Mouse (Mus musculus) liver (tissue): Measurements from ENCODE around the gene Ccn2.

Source experiments
- DNase-seq: peaks from one replicate; pipeline ENCODE4 v3.0.0-alpha.2; 2020; ENCODE audit warnings: mixed read lengths

The Ccn2 gene

DNA sequence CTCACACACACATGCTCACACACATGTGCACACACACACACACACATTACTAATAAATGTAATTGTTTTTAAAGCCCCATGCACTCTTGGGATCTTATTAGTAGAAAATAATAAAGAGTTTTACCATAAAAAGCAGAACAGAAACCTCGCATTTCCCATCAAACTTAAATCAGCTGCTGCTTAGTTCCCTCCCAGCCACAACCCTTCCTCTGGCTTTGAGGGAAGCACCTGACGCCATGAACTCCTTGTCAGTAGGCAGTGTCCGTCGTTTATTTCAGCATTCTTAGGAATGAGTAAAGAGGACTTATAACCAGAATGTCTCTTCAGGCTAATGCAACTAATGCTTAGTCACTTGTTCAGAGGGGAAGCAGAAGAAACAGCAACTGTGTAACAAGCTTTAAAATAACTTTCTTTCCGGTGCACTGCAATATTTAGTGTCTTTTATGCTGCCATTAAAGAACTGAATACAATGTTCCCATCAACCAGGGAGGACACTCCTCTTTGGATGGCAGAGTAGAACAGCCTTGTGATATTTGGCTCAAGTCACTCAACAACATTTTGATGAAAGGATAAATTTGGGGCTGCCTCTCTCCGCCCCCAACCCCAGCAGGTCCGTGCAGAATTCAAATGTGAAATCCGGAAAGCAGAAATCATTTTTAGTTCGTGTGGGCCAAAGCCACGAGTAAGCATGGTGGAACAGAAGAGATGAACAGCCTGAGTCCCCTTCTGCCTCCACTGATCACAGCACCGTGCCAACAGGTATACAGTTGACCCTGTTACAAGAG lies 47.7 kb downstream of the Ccn2 start:
- DNase-seq = no peak

DNA sequence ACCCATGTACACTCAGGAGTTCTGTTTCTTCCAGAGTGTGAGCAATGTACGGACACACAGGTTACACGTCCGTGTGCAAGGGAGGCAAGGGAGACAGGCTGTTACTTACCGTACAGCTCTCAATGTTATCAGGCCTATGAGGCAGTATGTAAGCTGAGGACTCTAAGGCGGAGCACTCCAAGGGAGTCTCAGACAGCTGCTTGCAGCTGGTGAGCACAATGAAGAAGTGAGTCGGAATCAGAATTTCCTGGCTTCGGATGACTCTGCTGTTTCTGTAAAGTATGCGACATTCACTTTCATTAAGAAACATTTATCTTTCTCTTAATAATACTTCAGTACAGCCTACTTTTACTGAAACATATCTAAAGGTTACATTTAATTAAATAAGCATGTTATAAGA lies 49.9 kb downstream of the Ccn2 start:
- no peak for DNase-seq
